Mouse (Mus musculus): ENCODE data around the gene Auts2.

Gene Auts2

GRCm38 (mm10) chr5:131420406-131420805, 1122.7 kb downstream of the Auts2 start:
- in situ Hi-C loops (cut with MboI; ENCODE audit: low sequenced_read_pairs): no loop called here

GRCm38 (mm10) chr5:131415902-131416545, 1127.1 kb downstream of the Auts2 start:
- in situ Hi-C loops (cut with MboI; ENCODE audit: low sequenced_read_pairs): no loop called here

GRCm38 (mm10) chr5:131398250-131398649, 1144.9 kb downstream of the Auts2 start:
- in situ Hi-C loops (cut with MboI; ENCODE audit: low sequenced_read_pairs): no loop called here

GRCm38 (mm10) chr5:131395756-131396155, 1147.4 kb downstream of the Auts2 start:
- in situ Hi-C loops (cut with MboI; ENCODE audit: low sequenced_read_pairs): no loop called here

All from CH12F3 (cell line).